Mouse (Mus musculus): ENCODE measurements around the gene Pof1b.
A peak's percentile ranks its signal among the peaks of the same experiment; 100 is the strongest.

Gene Pof1b

DNA sequence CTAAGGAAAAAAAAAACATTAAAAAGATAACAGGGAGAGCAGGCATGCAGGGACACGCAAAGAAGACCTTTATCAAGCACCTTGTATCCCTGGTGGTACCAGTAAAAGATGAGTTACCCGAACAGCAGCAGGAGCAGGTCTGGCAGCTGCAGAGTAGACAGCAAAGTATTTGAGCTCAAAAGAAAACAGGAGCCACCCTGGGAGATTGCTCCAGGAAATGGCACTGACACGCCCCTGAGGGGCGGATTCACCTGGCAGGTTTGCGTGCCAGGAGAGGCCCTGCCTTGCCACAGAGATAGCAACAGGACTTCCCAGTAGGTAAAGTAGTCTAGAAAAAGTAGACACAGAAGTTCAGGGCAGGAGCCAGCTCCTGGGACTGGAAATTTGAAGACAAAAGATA is at the start of gene Pof1b:
Gene Pof1b, minus strand, starts transcription at position 144 of the 400 bp plus-strand sequence.
- no peak for DNase-seq

GRCm38 (mm10) chrX:112716587-112716986 is 18.1 kb upstream of the Pof1b start:
- no peak for DNase-seq

GRCm38 (mm10) chrX:112694392-112694791 is 4.1 kb downstream of the Pof1b start:
- DNase-seq = no peak

- DNase-seq = no peak
Measured at GRCm38 (mm10) chrX:112680605-112681004, 17.8 kb downstream of the Pof1b start.

DNA sequence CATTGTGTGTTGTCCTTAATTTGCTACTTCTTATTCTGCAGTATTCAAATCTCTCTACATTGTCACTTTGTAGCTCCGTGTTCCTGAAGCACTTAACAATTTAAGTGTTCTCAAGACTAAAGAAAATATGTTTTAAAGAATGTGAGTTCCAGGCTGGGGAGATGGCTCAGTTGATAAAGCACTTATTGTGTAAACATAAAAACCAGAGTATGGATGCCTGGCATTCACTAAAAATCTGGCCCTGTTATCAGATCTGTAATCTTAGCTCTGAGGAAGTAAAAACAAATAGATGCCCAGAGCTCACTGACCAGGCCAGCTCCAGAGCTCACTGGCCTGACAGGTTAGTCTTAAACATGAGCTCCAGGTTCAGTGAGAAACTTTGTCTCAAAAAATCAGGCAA is 22.9 kb downstream of the Pof1b start:
- no peak for DNase-seq

GRCm38 (mm10) chrX:112601306-112602120 is 96.9 kb downstream of the Pof1b start:
- peak; percentile 74 to 75 for DNase-seq

DNA sequence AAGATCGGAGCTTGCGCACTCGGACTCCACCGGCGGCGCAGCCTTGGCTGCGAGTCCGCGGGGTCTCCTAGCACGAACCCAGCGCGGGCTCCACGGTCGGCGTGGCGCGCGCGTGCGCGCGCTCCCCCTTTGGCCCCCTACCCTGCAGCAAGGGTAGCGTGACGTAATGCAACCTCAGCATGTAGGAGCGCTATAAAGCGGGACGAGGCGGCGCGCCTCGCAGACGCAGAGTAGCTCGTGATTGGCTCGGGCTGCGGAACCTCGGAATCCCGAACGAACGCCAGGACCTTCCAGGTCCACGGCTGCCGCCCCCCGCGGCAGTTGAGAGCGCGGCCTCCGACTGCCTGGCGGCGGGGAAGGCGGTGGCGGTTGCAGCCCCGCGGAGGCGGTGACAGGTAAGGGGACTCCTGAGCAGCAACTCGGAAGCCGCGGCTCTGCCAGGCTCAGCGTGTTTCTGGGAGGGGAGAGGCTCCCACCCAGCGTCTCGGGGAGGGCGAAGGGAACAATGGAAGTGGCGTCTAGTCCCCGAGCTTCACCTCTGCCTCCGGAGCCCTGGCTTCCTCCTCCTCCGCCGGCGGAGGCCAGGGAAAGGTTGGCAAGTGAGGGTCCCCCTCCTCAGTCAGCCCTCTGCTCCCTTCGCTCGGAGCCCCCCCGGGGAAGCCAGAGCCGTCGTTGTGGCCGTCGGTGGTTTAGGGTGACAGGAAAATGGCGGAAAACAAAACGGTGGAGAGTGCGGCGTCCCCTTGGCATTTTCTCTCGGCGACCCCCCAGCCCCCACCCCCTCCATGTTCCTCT is 97.7 kb downstream of the Pof1b start, which contains the start of gene Zfp711:
Gene Zfp711, plus strand, starts transcription at position 16 of the 795 bp plus-strand sequence.
- peak; percentile 82 to 83 for DNase-seq

Measured in cerebellum, postnatal 14 days (tissue).